Mouse (Mus musculus): Measurements from ENCODE around the gene Pitpnb. TPM values are rescaled to one million over a fixed set of nuclear protein-coding genes. Genes with fewer than 3 reads are reported as not detected.

The Pitpnb gene
- polyA plus RNA-seq (2015; fragmentation: Nextera tagmentation; extraction: Ambion mirVana) = 96.9 and 98.7 TPM in 2 replicates

DNA sequence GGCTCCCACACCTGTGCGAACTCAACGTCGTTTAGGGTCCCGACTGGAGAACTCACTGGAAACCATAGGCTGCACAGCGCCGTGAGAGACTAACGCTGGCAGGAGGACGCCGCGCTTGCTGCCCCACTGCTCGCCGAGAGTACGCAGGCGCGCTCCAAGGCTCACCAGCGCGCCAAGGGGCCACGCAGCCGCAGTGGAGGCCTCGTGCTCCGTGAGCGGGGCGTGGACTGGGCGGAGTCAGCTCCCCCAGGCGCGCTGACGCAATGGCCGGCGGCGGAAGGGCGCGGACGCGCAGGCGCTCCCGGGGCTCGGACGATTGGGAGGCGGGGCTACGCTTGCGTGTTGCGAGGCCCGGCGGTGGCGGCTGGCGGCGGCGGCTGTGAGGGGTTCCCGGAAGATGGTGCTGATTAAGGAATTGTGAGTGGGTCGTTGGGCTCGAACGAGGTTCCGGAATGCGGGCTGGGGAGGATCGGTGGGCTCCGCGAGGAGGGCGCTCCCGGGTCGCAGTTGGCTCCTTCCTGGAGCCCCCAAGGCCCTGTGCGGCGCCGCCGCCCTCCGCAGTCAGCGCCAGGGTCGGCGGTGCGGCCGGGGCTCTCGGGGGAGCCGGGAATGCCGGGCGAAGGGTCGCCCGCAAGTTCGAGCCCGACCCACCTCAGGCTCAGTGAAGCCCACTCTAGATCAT, at the start of gene Pitpnb:
Gene Pitpnb (plus strand): TSS at position 347 of the 682 bp plus-strand sequence.
- Histone ChIP-seq H3K27ac (ENCODE audit: low read length) (peak within 1 kb of the TSS; percentile 88), H3K4me2 (ENCODE audit: low read length) (peak within 1 kb of the TSS; percentile 88), H3K9ac (ENCODE audit: low read depth, low read length) (peak within 1 kb of the TSS; percentile 95), H3K4me1 (ENCODE audit: control insufficient read depth, insufficient read depth, low read length) (peaks cover 19% of the 10 kb centered on the region), H3K27me3 (ENCODE audit: control insufficient read depth, insufficient read depth, low read depth, low read length) (no peaks in the 10 kb centered on the region), H3K36me3 (ENCODE audit: control insufficient read depth, insufficient read depth, low read length) (no peaks in the 10 kb centered on the region), H3K4me3 (ENCODE audit: low read depth, low read length) (peak within 1 kb of the TSS; percentile 87), H3K9me3 (replicated peaks; ENCODE audit: control insufficient read depth, low read length, poor library complexity, severe bottlenecking) (0 out of 2 replicates have a peak, but pooled peaks cover 3% of the 10 kb centered on the region)
- peak; percentile 99 for ATAC-seq
- 0% methylated on average over 62 of the region's 78 CpGs for WGBS

DNA sequence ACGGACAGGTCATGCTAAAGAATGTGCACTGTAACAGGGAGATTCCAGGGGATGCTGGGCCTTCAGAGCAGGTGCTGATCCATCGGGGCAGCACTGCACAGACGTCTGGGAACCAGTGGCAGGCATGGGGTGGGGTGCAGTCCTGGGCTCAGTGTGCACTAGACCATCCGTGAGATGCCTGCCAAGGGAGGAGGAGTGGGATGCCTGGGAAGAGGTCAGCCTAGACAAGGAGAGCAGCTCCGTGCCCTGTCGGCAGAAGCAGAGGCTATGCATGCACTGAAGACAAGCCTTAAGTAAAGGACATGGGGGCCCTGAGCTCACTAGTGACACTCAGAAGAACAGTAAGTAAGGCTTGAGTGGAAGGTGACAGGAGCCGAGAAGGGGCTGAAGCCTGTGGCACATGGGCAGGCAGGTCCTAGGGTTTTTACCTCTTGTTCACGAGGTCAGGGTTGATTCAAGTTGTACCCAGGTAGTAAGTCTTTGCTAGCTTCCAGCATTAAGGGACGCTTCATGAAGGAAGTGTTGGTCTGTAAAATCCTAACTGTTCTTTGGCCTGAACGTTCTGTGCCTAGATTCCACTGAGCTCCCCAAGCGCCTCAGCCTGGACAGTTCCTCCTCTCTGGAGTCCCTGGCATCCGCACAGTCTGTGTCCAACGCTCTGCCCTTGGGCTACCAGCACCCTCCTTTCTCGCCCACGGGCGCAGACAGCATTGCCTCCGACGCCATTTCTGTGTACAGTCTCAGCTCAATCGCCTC, 46.0 kb upstream of the Pitpnb start:
- Histone ChIP-seq H3K4me2 (ENCODE audit: low read length) (no peak overlapping the region), H3K4me3 (ENCODE audit: low read depth, low read length) (no peak overlapping the region), H3K9me3 (replicated peaks; ENCODE audit: control insufficient read depth, low read length, poor library complexity, severe bottlenecking) (no peaks in the 10 kb centered on the region), H3K27me3 (ENCODE audit: control insufficient read depth, insufficient read depth, low read depth, low read length) (no peaks in the 10 kb centered on the region), H3K4me1 (ENCODE audit: control insufficient read depth, insufficient read depth, low read length) (no peaks in the 10 kb centered on the region), H3K36me3 (ENCODE audit: control insufficient read depth, insufficient read depth, low read length) (peaks cover 51% of the 10 kb centered on the region), H3K9ac (ENCODE audit: low read depth, low read length) (no peak overlapping the region), H3K27ac (ENCODE audit: low read length) (no peak overlapping the region)
- no peak for ATAC-seq
- WGBS = 87% methylated on average over 19 of the region's 19 CpGs

DNA sequence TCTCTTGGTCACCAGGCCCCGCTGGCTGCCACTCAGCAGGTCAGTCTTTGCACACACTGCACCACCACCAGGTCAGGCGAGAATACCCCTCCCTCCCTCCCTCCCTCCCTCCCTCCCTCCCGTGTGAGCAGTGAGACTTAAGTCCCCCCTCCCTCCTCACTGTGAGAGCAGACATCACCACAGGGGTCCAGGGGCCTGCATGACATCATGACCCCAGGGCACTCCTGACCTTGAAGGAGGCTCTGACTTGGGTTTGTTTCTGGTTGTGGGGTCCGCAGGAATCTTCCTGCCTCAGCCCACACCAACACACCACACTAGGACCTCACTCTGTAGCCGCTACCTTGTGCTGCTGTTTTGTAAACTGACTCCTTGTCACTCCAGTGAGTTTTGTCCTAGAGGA, 43.0 kb upstream of the Pitpnb start:
- peaks cover 32% of the 10 kb centered on the region for H3K36me3 ChIP-seq (ENCODE audit: control insufficient read depth, insufficient read depth, low read length)
- H3K4me2 ChIP-seq (ENCODE audit: low read length) = no peak overlapping the region
- WGBS = 55% methylated on average over 5 of the region's 5 CpGs
- no peak for ATAC-seq
- H3K27ac ChIP-seq (ENCODE audit: low read length) = no peak overlapping the region
- no peak overlapping the region for H3K9ac ChIP-seq (ENCODE audit: low read depth, low read length)
- no peaks in the 10 kb centered on the region for H3K27me3 ChIP-seq (ENCODE audit: control insufficient read depth, insufficient read depth, low read depth, low read length)
- no peaks in the 10 kb centered on the region for H3K4me1 ChIP-seq (ENCODE audit: control insufficient read depth, insufficient read depth, low read length)
- no peak overlapping the region for H3K4me3 ChIP-seq (ENCODE audit: low read depth, low read length)
- no peaks in the 10 kb centered on the region for H3K9me3 ChIP-seq (replicated peaks; ENCODE audit: control insufficient read depth, low read length, poor library complexity, severe bottlenecking)

DNA sequence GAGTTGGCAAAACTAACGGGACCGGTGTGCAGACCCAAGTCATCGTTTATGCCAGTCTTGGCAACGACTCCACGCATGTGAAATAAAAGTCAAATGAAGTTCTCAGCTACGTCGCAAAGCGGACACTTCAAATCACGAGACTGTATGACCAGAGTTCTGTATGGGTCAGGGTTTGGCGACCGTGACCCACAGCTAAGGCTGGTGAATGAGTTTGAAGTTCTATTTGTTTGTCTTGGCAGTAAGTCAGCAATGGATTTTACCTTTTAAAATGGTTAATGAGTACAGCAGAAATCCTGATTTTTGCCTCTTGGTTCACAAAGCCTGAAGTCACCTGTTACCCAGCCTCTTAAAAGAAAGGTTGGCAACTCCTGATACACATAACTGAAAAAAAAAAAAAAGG, 42.1 kb upstream of the Pitpnb start:
- WGBS = 90% methylated on average over 11 of the region's 11 CpGs
- Histone ChIP-seq H3K9ac (ENCODE audit: low read depth, low read length) (no peak overlapping the region), H3K4me1 (ENCODE audit: control insufficient read depth, insufficient read depth, low read length) (no peaks in the 10 kb centered on the region), H3K27ac (ENCODE audit: low read length) (no peak overlapping the region), H3K27me3 (ENCODE audit: control insufficient read depth, insufficient read depth, low read depth, low read length) (no peaks in the 10 kb centered on the region), H3K4me2 (ENCODE audit: low read length) (no peak overlapping the region), H3K4me3 (ENCODE audit: low read depth, low read length) (no peak overlapping the region), H3K9me3 (replicated peaks; ENCODE audit: control insufficient read depth, low read length, poor library complexity, severe bottlenecking) (no peaks in the 10 kb centered on the region), H3K36me3 (ENCODE audit: control insufficient read depth, insufficient read depth, low read length) (peaks cover 25% of the 10 kb centered on the region)
- no peak for ATAC-seq

DNA sequence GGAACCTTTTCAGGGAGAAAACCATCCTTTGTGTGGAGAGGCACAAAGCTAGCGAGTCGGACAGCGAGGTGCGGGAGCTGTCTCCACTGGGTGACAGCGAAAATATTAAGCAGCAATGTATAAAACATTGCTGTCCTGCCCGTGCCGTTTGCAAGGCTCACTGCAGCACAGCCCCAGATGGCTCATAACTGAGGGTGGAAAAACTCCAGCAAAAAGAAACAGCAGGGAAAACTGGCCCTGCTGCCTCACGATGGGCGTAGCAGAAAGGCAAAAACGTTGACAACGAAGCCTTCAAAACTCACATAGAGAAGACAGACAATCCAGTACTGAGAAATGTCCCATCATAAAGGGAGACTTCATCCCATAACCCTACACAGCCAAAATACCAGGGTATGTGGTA, 40.5 kb upstream of the Pitpnb start:
- WGBS = 61% methylated on average over 11 of the region's 11 CpGs
- no peaks in the 10 kb centered on the region for H3K4me1 ChIP-seq (ENCODE audit: control insufficient read depth, insufficient read depth, low read length)
- H3K4me2 ChIP-seq (ENCODE audit: low read length) = no peak overlapping the region
- H3K27me3 ChIP-seq (ENCODE audit: control insufficient read depth, insufficient read depth, low read depth, low read length) = no peaks in the 10 kb centered on the region
- no peak overlapping the region for H3K9ac ChIP-seq (ENCODE audit: low read depth, low read length)
- H3K9me3 ChIP-seq (replicated peaks; ENCODE audit: control insufficient read depth, low read length, poor library complexity, severe bottlenecking) = no peaks in the 10 kb centered on the region
- no peak for ATAC-seq
- peaks cover 20% of the 10 kb centered on the region for H3K36me3 ChIP-seq (ENCODE audit: control insufficient read depth, insufficient read depth, low read length)
- no peak overlapping the region for H3K4me3 ChIP-seq (ENCODE audit: low read depth, low read length)
- H3K27ac ChIP-seq (ENCODE audit: low read length) = no peak overlapping the region

DNA sequence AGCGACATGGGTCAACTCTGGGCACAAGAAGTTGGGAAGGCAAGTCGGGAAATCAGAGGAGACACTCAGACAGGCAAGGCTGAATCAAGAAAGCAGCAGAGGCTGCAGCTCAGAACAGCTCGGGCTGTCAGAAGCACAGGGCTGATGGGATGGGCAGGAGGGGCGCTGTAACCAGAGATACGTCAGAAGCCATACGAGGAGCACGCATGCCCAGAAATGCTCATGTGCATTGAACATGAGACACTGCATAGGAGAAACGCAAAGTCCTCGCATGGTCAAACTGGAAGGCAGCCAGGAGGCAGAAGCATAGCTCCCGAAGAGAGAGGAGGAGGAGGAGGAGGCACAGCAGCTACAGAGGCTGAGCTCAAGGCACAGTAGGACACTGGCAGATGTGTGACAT, 38.9 kb upstream of the Pitpnb start:
- 58% methylated on average over 10 of the region's 10 CpGs for WGBS
- ATAC-seq = 0 out of 2 replicates have a peak, but pooled peaks have one; percentile 66
- H3K27me3 ChIP-seq (ENCODE audit: control insufficient read depth, insufficient read depth, low read depth, low read length) = no peaks in the 10 kb centered on the region
- no peaks in the 10 kb centered on the region for H3K9me3 ChIP-seq (replicated peaks; ENCODE audit: control insufficient read depth, low read length, poor library complexity, severe bottlenecking)
- no peak overlapping the region for H3K4me3 ChIP-seq (ENCODE audit: low read depth, low read length)
- H3K9ac ChIP-seq (ENCODE audit: low read depth, low read length) = no peak overlapping the region
- H3K4me1 ChIP-seq (ENCODE audit: control insufficient read depth, insufficient read depth, low read length) = no peaks in the 10 kb centered on the region
- no peak overlapping the region for H3K27ac ChIP-seq (ENCODE audit: low read length)
- H3K4me2 ChIP-seq (ENCODE audit: low read length) = no peak overlapping the region
- peaks cover 7% of the 10 kb centered on the region for H3K36me3 ChIP-seq (ENCODE audit: control insufficient read depth, insufficient read depth, low read length)

DNA sequence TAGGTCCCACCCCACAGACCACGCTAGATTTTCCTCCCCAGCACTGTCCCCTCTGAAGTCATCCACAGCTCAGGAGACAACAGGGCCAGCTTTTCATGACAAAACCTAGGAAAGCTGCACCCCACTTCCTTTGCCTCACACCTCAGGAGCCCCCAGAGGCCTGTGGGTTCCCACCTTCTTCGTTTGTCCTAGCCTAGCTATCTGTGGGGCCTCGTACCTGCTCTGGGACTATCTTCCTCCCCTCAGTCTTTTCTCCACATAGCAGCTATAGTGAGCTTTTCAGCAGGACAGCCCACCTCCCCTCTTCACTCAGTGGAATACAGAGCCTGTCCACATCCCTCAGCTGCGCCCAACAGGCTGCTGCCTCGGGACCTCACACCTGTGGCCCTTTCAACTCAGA, 32.8 kb upstream of the Pitpnb start:
- Histone ChIP-seq H3K36me3 (ENCODE audit: control insufficient read depth, insufficient read depth, low read length) (no peaks in the 10 kb centered on the region), H3K9me3 (replicated peaks; ENCODE audit: control insufficient read depth, low read length, poor library complexity, severe bottlenecking) (no peaks in the 10 kb centered on the region), H3K27me3 (ENCODE audit: control insufficient read depth, insufficient read depth, low read depth, low read length) (no peaks in the 10 kb centered on the region), H3K4me1 (ENCODE audit: control insufficient read depth, insufficient read depth, low read length) (no peaks in the 10 kb centered on the region; the same call in 1 of the 2 replicates), H3K4me3 (ENCODE audit: low read depth, low read length) (no peak overlapping the region), H3K27ac (ENCODE audit: low read length) (no peak overlapping the region), H3K9ac (ENCODE audit: low read depth, low read length) (no peak overlapping the region), H3K4me2 (ENCODE audit: low read length) (no peak overlapping the region)
- WGBS = 80% methylated on average over 5 of the region's 5 CpGs
- no peak for ATAC-seq

DNA sequence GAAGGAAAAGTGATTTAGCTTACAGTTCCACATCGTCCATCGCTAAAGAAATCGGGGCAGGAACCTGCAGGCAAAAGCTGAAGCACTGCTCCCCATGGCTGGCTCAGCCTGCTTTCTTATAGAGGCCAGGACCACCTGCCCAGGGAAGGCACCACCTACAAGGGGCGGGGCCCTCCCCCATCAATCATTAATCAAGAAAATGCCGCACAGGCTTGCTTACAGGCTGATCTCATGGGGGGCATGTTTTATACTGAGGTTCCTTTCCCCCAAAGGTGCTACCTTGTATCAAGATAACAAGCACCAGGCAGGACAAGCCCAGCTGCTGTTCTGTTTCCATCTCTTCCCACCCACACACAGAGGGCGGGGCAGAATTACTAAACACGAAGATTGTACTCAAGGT, 31.9 kb upstream of the Pitpnb start:
- Histone ChIP-seq H3K4me2 (ENCODE audit: low read length) (no peak overlapping the region), H3K27ac (ENCODE audit: low read length) (no peak overlapping the region), H3K9me3 (replicated peaks; ENCODE audit: control insufficient read depth, low read length, poor library complexity, severe bottlenecking) (no peaks in the 10 kb centered on the region), H3K9ac (ENCODE audit: low read depth, low read length) (no peak overlapping the region), H3K36me3 (ENCODE audit: control insufficient read depth, insufficient read depth, low read length) (no peaks in the 10 kb centered on the region), H3K4me3 (ENCODE audit: low read depth, low read length) (no peak overlapping the region), H3K27me3 (ENCODE audit: control insufficient read depth, insufficient read depth, low read depth, low read length) (no peaks in the 10 kb centered on the region), H3K4me1 (ENCODE audit: control insufficient read depth, insufficient read depth, low read length) (no peaks in the 10 kb centered on the region; the same call in 1 of the 2 replicates)
- no peak for ATAC-seq
- WGBS = 51% methylated on average over 7 of the region's 7 CpGs

DNA sequence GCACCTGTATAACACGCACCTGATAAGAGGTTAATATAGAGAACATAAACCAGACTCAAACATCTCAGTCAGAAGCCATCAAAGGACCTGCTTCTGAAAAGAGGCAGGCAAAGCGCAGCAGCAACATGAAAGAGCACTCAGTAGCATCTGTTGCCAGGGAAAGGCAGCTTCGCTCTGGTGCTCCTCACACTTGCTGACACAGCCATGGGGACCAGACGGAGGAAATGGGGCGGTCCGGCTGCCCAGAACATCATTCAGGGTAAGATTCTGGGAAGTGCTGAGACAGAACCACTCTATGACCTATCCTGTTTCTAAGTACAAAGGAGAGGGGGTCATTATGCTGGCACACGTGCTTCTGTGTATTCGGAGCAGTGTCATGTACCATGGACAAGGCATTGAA, 29.8 kb upstream of the Pitpnb start:
- H3K27ac ChIP-seq (ENCODE audit: low read length) = no peak overlapping the region
- WGBS = 54% methylated on average over 8 of the region's 8 CpGs
- no peaks in the 10 kb centered on the region for H3K36me3 ChIP-seq (ENCODE audit: control insufficient read depth, insufficient read depth, low read length)
- no peak overlapping the region for H3K4me3 ChIP-seq (ENCODE audit: low read depth, low read length)
- H3K9me3 ChIP-seq (replicated peaks; ENCODE audit: control insufficient read depth, low read length, poor library complexity, severe bottlenecking) = no peaks in the 10 kb centered on the region
- no peaks in the 10 kb centered on the region for H3K27me3 ChIP-seq (ENCODE audit: control insufficient read depth, insufficient read depth, low read depth, low read length)
- H3K4me1 ChIP-seq (ENCODE audit: control insufficient read depth, insufficient read depth, low read length) = no peaks in the 10 kb centered on the region; the same call in 1 of the 2 replicates
- no peak overlapping the region for H3K4me2 ChIP-seq (ENCODE audit: low read length)
- H3K9ac ChIP-seq (ENCODE audit: low read depth, low read length) = no peak overlapping the region
- no peak for ATAC-seq
